Mouse (Mus musculus) left cerebral cortex, postnatal 14 days (tissue): ENCODE data around the gene Maml2. TPM values are rescaled to one million over a fixed set of nuclear protein-coding genes. Genes with fewer than 3 reads are reported as not detected.

Source experiments
- DNase-seq, 2 experiments: peaks; one replicate each; pipeline ENCODE4 v3.0.0; 2021 to 2022; ENCODE audit warnings: low spot score in 2 of 2, mixed read lengths in 1 of 2
- intact Hi-C: fragments of 180-260 bp; cut with DNase I; formaldehyde crosslinking; loops from one replicate; pipeline ENCODE4 v1.15.1; 2025
- long read RNA-seq, 2 experiments: library from polyadenylated mRNA; stranded (forward); transcript quantifications; one replicate each; pipeline ENCODE4 v2.0.0; 2021
- total RNA-seq, 2 experiments: library from RNA; stranded (reverse); gene quantifications; 2 replicates each; pipeline ENCODE4 v1.2.3; 2021

Maml2 gene
- total RNA-seq: 1 to 10 TPM; 6.6 to 7.1 TPM
- long read RNA-seq, experiment 1, partial matches to known transcripts: 0 of 3 reads
- long read RNA-seq, experiment 1, other reads (novel, unspliced or antisense): 1 of 3 reads
- long read RNA-seq, experiment 2: 0 reads

DNA sequence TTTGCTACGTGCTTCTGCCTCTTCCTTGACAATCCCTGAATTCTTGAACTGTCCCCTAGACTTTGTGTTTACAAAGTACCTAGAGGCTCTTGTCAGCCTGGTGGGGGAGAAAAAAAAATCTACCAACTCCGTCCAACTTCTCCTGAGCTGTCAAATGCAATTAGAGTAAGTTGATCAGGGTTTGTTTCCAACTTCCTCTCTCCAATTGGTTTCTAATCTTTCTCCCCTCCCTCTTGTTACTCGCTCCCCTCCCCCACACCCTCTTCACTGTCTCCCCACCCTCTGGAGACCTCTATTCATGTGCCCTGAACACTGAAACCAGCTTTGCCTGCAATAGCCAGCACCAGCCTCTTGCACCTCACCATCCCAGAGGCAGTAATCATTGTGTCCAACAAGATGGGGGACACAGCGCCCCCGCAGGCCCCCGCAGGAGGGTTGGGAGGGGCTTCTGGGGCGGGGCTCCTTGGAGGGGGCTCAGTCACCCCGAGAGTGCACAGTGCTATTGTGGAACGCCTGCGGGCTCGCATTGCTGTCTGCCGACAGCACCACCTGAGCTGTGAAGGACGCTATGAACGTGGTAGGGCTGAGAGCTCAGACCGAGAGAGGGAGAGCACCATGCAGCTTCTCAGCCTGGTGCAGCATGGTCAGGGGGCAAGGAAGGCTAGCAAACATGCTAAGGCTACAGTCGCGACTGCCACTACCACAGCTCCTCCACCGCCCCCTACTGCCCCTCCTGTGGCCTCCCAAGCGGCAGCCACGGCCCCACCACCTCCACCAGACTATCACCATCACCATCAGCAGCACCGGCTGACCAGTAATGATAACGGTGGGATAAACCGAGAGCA is at the start of gene Maml2:
Maml2 (plus strand) TSS at position 290 of the 845 bp plus-strand sequence.
- DNase-seq: peak in 1 of 2 experiments; percentile 35

DNA sequence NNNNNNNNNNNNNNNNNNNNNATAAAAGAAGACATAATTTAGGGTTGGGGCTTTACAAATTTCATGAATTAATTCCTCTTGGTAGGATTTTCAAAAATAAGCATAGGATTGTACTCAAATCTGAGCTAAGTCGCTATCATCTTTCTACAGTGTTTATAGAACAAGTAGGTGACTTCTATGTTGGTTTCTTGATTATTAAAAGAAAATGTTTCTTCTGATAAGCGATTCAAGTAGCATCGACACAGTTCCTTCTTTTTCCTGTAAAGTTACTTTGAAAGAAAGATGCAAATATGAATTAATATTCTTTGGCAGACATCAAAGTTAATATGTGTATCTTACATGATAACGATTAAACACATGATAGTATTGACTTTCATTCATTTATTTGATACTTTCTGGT is 49.7 kb upstream of the Maml2 start:
- DNase-seq: no peak
- intact Hi-C loops: loop anchor here (5.0 kb wide), 1 partner anchor 579 kb away; the partner anchor contains the start of genes Cep57 and Fam76b

More for the DNA sequence above, at the start of gene Maml2:
- intact Hi-C loops: loop anchor here (2.0 kb wide), 1 partner anchor 355 kb away; no protein-coding TSS in a partner anchor

DNA sequence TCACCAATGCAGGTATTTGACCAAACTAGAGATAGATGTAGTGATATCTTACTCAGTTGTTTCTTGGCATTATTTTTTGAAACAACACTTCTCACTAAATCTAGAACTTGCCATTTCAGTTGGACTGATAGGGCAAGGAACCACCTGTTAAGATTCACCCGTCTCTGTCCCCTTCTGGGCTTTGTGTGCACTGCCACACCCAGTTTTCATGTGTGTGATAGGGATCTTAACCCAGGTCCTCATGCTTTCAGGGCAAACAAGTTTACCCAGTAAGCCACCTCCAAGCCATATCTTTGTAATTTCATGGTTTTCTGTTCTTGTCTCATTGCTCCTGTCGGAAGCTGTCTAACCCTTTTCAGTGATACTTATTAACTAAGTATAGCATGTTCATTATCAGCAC is 46.5 kb upstream of the Maml2 start:
- intact Hi-C loops: no loop called here
- no peak for DNase-seq

DNA sequence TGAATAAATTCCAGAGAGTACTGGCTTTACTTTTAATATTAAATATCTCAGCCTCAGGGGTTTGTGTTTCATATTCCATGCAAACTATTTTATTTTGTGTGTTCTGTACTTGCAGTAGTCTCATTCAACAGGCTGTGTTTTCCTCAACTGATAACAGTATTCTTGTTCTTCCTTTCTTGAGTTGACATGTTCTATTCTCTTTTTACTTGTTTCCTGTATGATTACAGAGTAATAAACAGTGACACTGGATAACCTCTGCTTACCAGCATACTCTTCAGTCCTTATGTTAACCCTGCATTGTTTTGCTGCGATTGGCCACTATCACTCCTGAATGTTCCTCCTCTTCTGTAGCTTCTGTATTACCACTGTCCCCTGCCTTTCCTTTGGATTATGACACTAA is 41.0 kb upstream of the Maml2 start:
- DNase-seq: no peak
- intact Hi-C loops: no loop called here

DNA sequence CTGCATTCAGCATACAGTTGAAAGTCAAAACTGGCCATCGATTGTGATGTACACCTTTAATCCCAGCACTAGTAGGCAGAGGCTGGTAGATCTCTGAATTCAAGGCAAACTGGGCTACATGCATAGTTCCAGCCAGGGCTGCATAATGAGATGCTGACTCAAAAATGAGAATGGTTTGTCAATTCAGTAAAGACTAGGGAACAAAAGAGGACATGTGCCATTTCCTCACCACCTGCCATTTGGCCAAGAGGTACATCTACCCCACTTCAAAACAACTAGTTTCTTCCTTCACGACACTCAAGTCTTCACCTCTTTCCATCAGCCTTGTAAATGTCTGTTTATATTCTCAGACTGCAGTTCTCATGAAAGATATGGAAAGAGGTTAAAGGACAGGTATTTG is 39.6 kb upstream of the Maml2 start:
- intact Hi-C loops: no loop called here
- DNase-seq: no peak

DNA sequence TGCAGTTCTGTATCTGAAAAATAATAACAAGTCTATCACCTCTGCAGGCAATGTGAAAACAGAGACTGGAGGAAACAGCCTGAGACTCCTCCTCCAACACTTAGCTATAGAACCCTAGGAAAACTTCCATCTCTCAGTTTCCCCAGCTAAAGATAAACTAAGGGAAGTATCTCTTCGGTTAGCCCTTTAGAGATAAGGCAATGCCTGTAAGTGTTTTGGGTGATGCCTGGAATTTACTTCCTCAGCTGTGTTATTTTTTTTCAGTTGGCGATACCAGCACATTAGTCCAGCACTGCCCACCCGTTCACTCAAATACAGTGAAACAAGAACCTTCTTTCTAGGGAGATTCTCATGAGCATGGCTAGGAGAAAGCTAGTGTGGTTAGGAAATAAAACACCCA is 36.8 kb upstream of the Maml2 start:
- DNase-seq: no peak
- intact Hi-C loops: no loop called here

DNA sequence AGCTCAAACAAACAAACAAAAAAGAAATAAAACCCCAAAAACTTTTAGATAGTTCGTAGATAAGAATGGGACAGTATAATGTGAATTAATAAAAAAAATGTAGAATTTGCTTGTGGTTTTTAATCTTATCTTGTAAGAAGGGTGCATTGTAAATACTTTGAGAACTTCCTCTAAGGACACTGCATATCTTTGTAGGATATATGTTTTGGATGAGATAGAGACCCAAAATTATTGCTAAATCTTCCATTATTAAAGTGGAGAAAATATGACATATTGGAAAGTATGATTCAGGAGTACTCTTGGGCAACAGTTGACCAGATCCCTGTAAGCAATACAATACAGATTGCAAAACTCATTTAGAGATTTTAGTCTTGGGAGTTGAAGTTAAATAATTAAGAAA is 24.5 kb upstream of the Maml2 start:
- no peak for DNase-seq
- intact Hi-C loops: no loop called here

DNA sequence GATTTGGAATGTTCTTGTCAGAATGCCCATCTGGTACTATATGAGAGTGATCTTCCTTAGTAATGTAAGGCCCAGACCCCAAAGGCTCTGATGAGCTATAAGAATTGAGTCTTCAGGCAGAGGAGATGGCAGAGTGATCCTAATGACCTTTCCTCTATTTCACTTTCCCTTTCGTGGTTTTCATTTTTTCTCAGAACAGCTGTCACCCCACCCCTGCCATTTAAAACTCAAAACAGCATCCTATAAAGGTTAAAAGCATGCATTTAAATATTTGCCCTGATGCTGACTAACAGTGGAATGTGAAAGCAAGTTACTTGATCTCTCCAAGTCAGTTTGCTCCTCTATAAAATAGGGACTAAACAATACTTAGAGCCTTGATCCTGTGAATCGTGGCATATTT is 10.3 kb upstream of the Maml2 start:
- intact Hi-C loops: no loop called here

DNA sequence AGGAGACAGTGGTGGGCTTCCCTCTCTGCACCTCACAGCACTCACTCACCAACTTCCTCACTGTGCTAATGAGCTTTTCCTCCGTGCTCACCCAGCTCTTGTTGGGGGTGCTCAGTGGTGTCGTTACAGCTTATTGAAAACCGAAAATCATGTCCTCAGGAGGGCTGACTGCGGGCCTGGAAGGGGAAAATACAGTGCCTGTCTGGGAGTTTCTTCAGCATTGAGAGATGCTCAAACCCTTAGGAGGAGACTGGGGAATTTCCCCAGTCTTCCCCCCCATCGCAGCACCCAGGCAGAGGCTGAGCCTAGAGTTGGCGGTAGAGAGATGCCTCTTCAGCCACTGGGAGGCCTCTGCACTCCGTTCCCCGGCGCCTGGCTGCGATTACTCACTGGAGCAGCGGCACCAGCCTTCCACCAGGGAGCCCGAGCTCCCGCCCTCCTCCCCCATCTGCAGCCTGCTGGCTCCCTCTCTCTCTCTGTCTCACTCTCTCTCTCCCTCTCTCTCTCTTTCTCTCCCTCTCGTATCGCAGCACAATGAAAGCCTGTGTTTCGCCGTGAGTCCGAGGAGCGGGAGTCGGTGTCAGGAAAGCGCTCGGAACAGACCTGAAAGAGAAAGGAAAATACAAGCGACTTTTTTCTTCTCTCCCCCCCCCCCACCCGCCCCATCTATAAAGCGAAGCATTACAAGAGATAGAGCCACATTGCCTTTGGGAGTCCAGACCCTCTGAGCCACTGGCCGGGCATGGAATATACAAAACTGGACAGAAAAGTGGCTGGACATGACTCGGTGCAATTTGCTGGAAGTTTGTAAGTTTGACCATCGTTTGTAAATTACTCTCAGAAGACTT is 1.3 kb upstream of the Maml2 start:
- intact Hi-C loops: loop anchor here (2.0 kb wide), 1 partner anchor 356 kb away; no protein-coding TSS in a partner anchor
- peak; percentile 87 to 91 for DNase-seq

More for the DNA sequence above, 10.3 kb upstream of the Maml2 start:
- no peak for DNase-seq

DNA sequence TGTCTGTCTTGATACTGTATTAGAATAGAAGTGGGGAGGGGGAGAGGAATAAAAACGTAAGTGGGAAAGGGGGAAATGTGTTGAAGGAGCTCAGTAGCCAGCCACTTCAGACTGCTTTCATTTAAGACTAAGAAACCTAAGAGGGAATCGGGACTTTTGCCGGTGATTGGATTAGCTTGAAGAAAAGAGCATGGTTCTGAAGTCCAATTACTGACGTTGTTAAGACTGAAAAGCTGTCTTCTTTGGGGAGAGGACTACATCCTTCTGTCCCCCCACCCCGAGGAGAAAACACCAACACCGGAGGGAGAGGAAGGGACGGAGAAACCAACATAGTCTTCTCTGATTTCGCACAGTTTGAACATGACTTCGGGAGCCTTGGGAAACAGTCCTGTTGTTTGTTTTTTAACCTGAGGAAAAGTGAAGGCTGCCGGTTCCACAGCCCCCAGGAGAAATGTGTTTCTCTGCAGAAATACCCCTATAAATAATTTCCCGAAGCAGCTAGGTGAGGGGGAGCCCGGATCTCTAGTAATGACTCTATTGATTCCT is 562 bp upstream of the Maml2 start:
- no peak for DNase-seq
- intact Hi-C loops: loop anchor here (2.0 kb wide), 1 partner anchor 356 kb away; no protein-coding TSS in a partner anchor

DNA sequence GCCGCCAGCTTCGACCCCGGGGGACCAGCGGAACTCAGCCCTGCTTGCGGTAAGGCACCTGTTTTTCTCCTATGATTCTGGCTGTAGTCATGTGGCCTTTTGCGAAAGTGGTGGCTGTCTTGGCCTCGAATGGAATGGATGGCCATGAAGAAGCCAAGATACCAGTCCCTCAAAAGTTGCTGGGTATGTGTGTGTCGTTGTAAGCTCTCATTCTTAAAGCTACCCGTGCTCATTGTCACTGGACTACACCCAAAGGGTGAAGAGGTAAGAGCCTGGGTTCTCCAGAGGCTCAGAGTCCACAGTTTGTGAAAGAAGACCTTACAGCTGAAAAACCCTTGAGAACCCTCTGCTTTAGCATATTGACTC is 739 bp downstream of the Maml2 start:
- no peak for DNase-seq
- intact Hi-C loops: no loop called here

DNA sequence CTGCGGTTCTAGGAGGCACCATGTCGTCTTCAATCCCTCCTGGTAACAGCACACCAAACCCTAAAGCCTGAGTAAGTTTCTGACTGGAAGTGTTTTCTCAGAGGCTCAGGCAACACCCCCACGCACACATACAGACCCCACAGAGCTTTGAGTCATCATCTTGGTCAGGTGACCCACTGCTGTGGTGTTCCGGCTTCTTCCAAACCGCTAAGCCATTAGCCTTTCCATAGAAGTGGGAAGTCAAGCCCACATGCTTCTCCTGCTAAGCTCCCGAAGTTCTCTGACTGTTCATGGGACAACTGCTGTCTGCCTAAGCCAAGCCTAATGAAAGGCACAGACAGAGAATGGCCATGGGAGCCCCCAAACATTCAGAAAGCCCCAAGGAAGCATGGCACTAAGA is 1.4 kb downstream of the Maml2 start:
- intact Hi-C loops: no loop called here
- no peak for DNase-seq

DNA sequence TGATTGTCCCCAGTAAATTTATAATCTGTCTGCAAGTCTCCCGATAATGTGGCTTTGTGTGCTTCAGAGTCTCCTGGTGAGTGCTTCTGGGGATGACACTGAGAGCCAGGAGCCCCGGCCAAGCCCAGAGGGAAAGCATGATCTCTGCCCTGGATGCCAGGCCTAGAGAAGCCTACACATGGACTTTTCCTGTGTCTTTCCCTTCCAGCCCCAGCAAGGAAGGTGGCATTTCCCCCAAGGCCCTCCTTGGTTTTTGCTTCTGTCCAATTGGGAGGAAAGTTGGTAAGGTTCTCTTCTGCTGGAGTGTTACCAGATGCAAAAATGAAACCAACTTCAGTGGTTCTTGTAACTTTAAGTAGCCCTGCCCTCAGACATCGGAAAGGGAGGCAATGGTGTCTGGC is 2.3 kb downstream of the Maml2 start:
- intact Hi-C loops: no loop called here
- DNase-seq: no peak

DNA sequence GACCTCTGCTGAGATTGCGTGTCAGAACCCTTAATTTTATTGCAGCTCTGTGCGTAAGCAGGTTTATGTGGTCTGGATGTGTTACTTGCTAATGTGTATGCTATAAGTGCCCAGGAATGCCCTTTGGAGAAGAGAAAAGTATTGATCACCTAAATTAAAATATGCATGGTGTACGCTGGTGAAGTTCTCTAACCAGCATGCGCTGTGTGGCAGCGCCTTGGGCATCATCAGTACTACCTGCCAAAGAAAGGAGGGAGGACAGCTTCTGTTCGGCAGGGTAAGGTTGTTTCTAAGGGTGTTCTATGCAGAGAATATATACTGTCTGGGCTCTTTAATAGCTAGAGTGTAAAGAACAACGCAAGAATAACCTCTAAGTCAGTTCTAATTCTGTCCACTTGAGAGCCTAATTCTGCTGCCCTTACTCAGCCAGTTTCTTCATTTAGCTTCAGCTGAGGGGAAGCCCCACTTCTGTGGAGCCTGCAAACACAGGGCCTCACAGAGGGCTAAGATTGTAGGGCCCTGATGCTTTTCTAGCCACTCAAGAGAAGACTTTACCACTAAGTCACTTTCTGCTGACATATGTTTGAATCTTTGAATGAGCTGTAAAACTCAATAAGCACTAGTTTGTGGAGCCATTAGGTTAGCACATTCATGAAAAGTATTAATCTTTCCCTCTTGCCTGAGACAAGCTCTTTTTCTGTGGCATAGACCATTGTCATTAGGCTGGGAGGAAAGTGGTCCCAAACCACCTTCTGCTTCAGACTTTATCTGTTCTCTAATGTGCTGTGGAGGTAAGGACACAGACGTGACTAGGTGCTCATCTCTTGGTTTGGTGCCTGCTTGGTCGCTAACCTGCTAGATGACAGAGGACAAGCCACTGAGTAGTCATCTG is 3.4 kb downstream of the Maml2 start:
- DNase-seq: no peak
- intact Hi-C loops: no loop called here

DNA sequence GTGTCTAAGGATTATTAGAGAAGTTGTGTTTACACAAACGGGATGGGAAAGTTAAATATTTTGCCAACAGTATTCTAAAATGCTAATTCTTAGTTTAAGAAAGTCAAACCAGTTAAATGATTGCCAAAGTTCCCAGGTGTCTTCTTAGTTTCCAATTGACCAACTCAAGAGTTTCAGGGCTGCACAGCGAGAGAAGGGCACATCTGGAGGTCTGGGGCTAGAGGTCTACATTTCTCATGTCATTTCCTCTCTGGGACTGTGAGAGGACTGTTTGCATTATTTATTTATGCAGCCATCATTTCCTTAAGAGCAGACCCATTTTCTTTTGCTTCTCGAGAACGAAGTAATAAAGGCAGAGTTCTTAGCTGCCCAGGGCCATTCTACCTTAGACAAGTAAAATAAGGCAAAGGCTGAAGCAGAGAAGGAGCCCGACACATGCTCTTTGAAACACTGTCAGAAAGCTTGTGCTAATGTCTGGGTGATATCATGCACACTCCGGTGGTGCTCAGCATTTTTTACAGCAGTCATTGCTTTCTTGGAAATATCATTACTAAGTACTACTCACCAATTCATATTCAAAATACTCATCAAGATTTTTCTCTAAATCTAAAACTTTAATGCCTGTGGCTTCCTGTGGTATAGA is 4.5 kb downstream of the Maml2 start:
- DNase-seq: no peak
- intact Hi-C loops: no loop called here

DNA sequence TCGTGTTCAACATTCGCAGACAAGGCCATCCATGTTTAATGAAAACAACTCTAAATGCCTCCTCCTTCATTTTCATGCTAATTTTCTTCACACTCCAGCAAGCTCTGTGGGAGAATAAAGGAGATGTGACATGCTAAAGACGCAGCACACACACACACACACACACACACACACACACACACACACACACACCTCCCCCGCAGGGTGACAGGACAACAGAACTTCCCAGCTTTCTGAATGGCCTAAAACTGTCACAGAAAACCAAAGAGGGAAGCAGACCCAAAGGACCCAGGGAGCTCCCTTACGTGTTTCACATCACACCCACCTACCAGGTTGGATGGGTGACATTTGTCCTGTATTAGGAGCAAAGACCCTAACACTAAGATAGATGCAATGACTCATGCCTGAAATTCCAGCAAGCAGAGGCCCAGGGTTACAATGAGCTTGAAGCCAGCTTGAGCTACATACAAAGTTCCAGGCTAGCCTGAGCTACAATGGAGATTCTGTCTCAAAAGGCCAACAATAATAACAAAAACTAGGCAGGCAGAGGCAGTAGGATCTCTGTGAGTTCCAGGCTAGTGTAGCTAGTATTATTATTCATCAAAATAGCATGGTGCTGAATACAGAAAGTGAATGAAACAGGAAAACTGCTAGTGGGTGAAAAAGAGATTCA is 5.5 kb downstream of the Maml2 start:
- no peak for DNase-seq
- intact Hi-C loops: no loop called here

DNA sequence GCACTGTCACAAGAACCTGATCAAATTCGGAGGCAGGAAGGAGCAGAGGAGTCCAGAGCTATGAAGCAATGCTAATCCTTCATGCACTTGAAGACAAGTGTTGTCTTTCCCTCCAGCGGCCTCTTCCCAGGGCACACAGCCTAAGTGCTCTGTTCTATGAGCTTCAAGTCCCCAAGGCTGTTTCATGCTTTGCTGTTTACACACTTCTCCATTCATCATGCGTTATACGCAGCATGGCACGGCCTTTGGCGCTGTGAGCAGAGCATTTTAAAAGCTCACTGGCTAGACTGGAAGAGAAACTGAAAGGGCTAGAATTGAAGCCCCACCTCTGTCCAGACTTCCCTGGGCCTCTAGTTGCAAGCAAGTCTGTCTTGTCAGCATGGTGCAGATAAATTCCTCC is 6.2 kb downstream of the Maml2 start:
- no peak for DNase-seq
- intact Hi-C loops: no loop called here

DNA sequence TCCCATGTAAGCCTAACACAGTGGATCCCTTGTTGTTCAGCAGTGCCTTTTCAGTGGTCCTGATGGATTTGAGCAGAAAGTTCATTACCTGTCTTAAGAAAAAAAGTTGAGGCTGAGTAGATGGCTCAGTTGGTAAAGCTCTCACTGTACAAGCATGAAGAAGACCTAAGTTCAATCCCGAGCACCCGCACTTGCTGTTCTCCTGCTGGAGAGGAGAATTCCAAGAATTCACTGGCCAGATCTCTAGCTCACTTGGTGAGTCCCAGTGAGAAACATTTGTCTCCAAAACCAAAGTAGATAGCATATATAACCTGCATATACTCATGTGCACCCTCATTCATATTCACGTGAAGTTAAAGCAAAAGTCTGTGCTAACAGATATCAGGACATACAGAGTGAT is 8.7 kb downstream of the Maml2 start:
- DNase-seq: no peak
- intact Hi-C loops: no loop called here
